Mouse (Mus musculus): Measurements from ENCODE around the gene Mrpl44.
A peak's percentile ranks its signal among the peaks of the same experiment; 100 is the strongest.

Mrpl44 gene

DNA sequence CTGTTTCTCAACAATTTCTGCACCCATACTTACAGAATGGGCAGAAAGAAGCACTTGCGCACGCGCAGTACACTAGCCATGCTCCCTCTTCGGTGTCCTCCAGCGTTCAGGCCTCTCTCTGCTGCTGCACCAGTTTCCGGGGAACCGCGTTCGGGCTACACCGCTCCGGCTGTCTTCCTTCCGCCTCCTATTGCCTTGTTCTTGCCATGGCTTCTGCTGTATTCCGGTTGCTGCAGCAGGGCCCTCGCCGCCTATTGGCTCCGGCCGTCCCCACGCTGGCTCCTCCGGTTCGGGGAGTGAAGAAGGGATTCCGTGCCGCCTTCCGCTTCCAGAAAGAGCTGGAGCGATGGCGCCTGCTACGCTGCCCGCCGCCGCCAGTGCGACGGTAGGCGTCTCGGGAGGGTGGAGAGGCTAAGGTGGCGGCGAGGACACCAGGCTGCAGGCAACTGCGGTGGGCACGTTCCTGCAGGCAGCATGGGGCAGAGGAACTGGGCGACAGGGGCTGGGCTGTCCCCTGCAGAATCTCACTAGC lies at the start of gene Mrpl44, which contains the start of gene Wdfy1:
Gene Mrpl44 (plus strand): TSS at position 92 of the 532 bp plus-strand sequence.
Gene Wdfy1 (minus strand): TSS at position 217 of the 532 bp plus-strand sequence.
- peak; percentile 96 for DNase-seq

DNA sequence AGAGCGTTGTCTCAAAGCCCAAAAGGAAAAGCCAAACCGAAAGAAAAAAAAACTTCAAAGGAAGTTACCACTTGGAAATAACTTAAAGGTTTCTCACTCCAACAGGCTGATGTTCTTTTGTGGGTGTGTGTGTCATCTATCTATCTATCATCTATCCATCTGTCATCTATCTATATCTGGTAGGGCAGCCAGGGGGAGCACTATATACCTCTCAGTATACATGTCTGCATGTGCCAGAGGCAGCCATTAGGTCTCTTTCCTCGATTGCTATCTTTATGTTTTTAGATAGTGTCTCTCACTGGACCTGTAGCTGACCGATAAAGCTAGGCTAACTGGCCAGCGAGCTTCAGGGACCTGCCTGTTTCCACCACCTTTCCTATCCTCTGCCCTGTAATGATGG lies 41.0 kb upstream of the Mrpl44 start:
- no peak for DNase-seq

DNA sequence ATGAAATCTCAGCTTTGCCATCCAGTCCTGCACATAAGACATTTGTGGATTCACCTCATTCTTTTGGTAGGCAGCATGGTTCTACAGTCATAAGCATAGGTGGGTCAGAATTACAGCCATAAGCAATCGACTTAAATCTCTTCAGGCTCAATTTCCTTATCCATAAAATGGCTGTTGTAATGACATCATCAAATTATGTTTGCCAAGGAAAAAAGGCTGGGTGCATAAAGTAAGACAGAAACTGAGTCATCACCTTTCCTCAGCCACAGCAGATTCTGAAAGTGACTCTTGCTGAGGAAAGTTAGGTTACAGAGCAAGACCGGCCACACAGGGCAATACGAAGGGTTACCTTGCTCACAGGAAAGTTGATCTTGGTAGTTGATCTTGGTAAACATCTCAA lies 39.4 kb upstream of the Mrpl44 start:
- DNase-seq = no peak

DNA sequence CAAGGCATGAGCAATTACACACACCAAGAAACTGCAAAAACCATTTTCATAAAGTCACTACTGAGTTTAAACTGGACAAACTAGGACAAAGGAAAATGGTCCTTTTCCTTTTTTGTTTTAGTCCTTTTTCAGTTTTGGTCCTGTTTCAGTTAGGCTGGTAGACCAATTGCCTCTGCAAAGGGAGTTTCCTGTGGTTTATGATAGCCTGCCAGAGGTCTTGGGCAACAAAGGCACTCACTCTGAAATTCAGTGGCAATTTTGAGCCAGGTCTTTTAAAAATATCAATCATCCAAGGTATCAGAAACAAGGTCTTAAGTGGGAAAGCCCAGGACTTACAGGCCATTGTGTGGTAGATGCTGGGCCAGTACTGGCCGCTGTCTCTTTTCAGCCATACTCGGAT lies 36.1 kb upstream of the Mrpl44 start:
- no peak for DNase-seq

DNA sequence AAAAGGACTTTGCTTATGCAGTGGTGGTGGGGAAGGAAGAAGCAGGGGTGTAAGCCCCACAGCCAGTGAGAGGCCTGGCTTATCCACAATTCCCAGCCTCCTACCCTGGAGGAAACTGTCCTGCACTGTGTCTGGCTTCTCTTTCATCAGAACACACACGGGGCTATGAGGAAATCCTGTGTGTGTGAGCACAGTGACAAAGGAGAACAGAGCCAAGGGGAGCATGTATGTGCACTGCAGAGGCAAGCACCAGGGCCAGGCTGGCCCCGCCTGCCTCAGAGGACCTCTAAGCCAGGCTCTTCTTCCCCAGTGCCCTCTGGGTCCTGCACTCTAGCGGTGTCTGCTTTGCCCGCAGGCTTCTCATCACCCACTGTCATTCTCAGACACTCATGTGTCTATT lies 34.8 kb upstream of the Mrpl44 start:
- DNase-seq = no peak

DNA sequence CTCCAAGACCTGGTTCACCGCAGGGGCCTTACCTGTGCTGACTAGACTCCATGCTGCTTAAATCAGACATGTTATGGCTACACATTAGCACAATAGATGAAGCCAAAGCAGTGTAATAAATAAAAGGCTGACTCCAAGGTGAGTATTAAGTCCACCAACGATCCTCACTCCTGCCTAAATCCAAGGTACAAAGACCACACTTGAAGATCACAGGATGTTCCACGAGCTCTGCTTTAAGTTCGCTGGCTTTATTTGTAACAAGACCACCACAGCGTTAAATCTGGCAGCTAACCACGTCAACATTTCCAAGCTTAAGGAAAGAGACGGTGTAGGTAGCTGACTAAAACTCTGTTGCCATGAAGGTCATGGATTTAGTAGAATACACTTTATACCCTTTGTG lies 32.9 kb upstream of the Mrpl44 start:
- no peak for DNase-seq

DNA sequence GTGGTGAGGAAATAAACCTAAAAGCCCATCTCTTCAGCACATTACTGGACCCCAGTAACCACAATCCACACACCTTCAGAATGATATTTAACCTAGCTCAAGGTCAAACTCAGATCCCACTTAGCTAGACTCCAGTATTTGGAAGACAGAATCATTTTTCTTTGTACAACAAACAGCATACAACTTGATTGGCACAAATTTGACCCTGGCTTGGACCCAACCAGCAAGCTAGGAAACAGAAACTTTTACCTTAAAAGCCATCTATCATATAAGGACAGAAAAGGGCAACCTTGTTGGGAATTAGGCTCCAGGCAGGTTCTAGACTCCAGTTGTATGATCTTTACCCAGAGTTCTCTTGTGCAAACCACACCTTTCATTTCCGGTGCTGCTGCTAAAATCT lies 32.4 kb upstream of the Mrpl44 start:
- DNase-seq = no peak

DNA sequence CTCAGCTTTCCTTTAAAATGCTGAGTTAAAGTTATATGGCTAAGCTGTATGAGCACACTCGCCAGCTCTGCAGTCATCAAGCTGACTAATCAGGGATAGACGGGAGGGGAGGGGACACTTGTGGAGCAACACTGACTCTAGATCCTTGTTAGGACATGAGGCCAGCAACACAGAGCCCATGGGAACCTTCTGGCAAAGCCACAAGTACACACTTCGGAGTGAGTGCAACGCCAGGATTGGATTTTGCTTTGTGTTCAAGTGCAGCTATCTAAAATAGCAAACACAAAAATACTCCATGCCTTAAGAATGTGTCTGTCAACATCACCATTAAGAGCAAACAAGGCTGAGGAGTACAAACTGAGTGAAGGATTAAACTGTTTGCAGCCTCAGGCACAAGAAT lies 29.8 kb upstream of the Mrpl44 start:
- no peak for DNase-seq

DNA sequence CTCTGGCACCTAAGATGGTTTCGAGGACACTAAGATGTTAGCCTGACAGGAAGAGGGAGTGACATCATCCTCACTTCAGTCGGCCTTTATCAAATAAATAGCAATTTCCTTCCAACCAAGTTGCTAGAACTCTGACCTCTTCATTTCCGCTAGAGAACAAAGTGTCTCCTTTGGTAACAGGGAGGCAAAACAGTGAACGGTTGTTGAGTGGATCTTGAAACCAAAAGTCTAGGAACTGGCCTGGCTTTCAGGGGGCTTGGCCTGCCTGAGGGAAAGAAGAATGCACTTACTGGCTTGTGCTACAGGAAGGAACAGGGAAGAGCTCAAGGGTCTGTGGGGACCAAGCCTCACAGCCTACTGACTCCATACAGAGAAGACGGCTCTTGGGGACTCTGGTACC lies 24.6 kb upstream of the Mrpl44 start:
- DNase-seq = no peak

DNA sequence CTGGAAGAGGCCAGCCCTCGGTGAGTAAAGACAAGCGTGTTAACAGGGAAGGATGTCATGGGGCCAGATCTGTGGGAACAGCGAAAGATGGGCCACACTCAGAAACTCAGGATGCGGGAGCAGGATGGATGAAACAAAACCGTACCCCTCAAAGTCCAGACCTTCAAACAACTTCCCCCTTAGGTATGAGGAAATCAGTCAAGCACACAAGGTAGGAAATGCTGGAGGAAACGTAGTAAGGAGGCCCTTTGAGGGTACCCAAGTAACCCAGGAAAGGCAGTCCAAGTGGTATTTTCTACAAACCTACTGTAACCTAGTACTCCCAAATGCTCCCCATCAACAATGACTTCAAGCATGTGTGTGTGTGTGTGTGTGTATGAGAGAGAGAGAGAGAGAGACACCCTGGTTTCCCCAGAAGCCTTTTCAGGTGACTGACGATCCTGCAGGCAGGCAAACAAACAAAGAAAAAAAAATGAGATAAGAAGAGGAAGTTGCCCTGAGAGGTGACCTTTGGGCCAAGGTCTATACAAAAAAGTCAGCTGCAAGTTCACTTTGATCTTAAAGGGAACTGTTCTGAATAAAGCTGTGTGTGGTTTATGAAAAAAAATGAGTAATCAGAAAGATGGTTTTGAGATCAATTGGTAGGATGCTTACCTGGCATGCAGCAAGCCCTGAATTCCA lies 23.7 kb upstream of the Mrpl44 start:
- no peak for DNase-seq

DNA sequence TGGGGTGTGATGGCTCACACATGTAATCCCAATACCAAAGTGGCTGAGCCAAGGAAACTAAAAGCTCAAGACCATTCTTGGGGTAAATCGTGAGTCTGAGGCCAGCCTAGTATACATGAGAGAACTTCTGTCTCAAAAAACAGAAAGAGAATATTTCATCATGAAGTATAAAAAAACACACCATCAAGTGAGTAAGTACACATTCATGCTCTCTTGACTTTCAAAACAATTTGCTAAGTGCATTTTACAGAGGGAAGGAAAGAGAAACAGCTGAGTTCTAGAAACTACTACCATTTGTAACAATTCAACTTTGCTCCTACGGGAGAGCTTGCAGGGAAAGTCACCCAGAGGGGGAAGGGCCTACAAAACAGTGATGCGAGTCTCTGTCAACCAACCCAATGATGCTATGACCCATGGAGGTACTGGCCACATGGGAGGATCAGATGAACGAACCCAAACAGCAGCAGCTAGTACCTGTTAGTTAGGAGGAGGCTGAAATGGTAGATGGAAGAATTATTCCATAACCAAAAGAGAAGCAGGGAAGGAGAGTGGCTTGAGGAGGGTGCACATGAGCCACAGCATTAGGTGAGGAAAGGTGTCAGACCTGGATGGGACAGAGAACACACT lies 23.0 kb upstream of the Mrpl44 start:
- no peak for DNase-seq

DNA sequence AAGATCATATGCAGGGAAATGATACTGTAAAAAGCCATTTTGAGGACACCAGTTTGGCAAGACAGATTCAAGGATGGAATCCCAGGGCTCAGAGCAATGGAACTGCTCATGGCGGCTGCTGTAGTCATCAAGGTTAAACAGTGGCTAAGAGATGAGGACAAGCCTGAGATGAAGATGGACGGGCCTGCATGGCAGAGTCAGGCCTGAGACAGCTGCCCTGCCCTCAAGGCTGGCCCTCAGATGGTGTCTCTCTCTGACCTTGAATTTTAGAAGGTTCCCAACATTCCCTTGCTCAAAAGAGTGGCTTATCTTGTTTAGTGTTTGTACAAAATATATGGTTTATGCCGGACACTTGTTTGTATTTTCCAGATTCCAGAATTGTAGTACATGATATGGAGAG lies 22.4 kb upstream of the Mrpl44 start:
- DNase-seq = no peak

DNA sequence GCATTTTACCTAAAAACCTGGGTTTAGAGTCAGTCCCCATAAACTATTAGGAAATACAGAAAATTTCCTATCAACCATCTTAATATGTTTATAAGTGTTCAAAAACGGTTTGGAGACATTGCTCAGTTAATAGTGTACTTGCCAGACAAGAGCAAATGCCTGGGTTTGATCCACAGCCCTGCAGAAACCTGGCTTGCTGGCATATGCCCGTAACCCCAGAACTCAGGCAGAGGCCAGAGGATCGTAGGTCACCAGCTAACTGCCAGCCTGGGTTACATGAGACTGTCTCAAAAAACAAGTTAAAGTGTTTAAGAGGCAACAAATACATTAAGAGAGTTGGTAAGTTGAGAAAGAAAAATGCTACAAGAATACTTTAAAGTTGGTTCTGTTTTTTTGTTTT lies 20.9 kb upstream of the Mrpl44 start:
- no peak for DNase-seq

DNA sequence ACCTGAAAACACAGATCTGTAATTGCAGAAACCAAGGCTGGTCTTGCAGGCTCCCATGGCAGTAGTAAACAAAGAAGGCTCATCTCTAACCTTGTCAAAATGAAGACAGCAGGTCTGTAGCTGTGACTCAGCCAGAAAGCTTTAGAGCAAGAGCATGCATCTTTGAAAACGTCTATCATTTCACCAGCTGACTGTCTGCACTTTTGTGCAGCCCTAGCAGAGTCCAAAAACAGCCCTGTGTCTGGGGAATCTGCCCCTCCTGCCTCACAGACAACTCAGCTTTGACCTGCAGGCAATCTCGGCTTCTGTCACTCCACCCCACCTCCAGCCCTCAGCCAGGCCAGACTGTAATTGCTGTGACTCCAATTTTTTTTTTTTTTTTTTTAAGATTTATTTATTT lies 20.4 kb upstream of the Mrpl44 start:
- DNase-seq = no peak

DNA sequence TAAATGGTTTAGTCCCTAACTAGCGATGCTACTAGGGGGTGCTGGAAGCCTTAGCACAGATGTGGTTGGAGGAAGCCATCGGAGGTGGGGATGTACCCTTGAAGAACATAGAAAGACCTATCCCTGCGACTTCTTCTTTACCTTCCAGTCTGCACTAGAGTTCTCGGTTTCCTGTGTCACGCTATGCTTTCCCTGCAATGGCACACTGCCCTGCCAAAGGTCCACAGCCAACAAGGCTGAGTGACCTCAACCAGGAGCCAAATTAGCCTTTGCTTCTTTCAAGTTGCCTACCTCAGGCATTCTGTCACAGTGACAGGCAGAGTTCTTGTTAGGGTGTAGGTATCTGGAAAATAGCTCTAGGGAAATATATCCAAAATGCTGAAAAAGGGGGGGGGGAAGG lies 19.4 kb upstream of the Mrpl44 start:
- DNase-seq = no peak

DNA sequence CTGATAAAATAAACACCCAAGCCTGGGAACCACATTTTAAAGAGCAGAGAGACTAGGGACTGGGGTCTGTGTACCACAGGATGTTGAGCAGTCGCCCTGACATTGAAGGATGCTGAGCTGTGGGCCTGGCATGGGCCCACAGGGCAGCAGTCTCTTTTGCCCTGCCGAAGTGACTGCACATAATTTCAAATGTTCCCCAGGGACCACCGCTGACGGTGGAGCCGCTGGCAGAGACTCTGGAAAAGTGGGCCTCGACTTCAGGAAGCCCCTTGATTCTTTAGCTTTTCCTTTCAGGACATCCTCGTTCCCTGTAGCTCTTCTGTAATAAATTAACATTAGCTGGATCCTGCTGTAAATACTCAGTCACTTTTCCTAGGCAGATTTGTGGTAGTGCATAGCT lies 18.7 kb upstream of the Mrpl44 start:
- DNase-seq = no peak

DNA sequence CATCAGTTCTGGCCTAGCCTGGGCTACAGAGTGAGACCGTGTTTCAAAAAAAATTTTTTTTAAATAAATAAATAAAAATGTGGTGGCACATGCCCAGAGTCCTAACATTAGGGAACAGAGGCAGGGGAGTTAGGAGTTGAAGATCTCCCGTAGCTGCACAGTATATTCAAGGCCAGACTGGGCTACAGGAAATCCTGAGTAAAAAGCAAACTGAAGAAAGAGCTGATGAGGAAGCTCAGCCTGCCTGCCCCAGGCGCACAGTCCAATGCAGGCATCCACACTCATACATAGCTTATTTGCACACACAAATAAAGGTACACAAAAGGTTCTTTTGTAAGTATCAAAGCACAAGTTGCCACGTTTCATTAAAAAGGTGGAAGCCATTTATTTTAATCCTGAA lies 18.2 kb upstream of the Mrpl44 start:
- no peak for DNase-seq

DNA sequence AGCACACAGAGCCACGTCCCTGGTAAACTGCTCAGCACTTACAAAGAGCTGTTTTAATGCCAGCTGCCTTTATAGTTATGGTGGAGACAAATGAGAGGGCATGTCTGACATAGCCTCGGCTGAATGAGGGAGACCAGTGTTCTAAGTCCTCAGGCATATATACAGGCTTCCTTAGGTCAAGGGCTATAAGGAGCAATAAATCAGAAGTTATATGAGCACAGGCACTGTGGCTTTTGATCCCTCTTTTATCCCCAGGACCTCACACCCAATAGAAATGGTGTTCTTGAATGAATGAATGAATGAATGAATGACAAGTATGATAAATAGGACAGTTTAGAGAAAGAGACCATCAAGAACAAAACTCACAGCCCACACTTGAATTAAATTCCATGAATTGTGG lies 16.8 kb upstream of the Mrpl44 start:
- DNase-seq = no peak

DNA sequence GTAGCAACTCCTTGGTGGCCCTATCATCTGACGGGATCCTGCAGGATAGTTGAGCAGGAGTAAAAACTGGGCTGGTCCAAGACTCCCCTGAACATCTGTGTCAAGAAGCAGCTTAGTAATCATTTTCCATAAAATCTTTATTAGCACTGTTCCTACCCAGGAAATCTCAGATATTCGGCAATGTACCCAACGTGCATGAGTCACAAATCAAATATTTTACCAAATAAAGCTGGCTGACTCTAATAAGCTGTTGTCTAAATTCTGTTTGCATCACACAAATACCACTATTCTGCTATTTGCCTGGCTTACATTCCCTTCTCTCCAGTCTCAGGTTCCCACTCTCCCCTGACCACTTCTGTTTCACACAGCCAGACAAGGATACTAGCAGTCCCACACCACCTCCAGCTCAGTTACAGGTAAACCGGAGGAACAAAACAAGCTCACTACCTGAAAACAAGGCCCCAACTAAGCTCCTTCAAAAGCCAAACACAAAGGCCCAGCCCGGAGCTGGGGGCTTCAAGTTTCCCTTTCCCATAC lies 16.3 kb upstream of the Mrpl44 start:
- no peak for DNase-seq

DNA sequence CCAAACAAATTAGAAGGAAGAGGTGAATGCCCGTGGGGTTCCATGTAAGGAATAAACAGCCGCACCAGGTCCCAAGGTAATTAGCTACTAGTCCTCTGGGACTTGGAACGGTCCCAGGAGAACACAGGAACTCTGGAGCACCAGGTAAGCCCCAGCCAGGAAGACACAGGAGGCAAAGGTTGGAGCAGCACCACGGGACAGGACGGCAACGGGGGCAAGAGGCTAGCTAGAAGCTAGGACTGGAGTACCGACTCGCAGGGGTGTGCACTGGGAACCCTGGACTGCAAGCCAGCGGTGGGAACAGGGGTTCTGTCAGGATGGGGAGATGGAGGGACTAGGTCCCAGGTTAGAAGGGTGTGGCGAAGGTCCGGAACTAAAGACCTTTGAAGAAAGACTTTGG lies 15.2 kb upstream of the Mrpl44 start:
- peak; percentile 61 for DNase-seq

DNA sequence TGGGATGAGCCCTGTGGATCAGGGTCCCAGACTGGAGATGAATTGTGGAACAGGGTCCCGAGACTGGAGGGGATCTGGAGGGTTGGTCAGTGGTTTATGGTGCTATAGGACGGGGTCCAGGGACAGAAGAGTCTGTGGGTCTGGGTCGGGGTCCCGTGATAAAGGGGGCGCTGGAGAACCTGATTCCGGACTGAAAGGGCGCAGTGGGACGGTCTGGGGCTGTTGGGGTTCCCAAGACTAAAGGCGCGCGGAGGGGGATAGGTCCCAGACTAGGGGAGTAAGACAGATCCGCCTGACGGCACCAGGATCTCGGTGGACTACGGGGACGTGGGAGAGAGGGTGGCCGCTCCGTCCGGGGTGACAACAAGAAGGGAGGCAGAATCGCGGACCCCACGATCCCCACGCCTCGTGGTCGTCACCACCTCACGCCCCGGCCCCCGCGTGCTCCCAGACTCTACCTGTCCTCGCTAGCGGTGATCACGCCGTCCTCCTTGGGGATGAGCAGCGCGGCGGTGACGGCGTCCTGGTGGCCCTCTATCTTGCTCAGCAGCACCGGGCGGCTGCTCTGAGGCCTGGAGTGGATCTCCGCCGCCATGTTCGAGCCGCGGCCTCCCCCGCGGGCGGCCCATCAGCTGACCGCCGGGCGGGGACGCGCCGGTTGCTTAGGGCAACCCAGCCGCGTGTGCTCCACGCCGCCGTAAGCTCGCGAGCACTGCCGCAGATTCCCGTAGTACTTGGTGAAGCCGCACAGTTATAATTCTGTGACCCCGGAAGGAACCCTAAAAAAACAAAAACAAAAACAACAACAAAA lies 14.5 kb upstream of the Mrpl44 start:
- DNase-seq = peak; percentile 84

DNA sequence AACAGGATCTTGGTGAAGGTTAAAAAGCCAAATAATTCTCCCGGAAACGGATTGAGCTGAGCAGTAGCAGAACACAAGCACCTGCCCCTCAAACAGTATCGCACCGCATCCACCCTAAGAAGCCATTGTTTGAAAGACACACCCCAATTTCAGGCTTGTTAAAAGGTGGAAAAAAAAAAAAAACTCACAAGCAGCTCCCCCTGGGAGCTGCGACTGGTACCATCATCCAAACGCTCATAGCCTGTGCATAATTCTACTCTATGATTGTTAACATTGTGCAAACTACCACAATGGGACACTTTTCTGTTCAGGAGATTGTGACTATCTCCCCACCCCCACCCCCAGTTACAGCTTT lies 13.9 kb upstream of the Mrpl44 start:
- no peak for DNase-seq
